ENCODE assay signal across 8 mouse cellular contexts in genomic region chr13:112529893-112530292, GRCm38 (mm10).
DNase-seq lines count a peak whose midpoint lies in the region; ATAC-seq and TF ChIP-seq lines count a peak whose summit lies in the region.

No protein-coding gene starts in this region.

- no peak overlapping the region for H3K4me3 ChIP-seq in G1E (ENCODE audit: low read depth, low read length)
- no peak overlapping the region for H3K4me3 ChIP-seq in forebrain, embryonic 12.5 days (replicated peaks)

- H3K27me3 ChIP-seq in G1E (ENCODE audit: insufficient read depth, low read length), result peaks cover 17% of the 10 kb centered on the region
- H3K27me3 ChIP-seq in forebrain, embryonic 12.5 days, result no peaks in the 10 kb centered on the region

- H3K36me3 ChIP-seq in G1E (replicated peaks), result no peaks in the 10 kb centered on the region
- H3K36me3 ChIP-seq in forebrain, embryonic 12.5 days (replicated peaks), result no peaks in the 10 kb centered on the region

- peak; percentile 22; the same call in 1 of the 2 replicates for TF ChIP-seq CTCF in G1E (IDR thresholded peaks at IDR 0.05; ENCODE audit: low read depth, low read length)

- peak; percentile 28 for DNase-seq in G1E (ENCODE audit: low spot score)
- DNase-seq in c-Kit-positive CD71-positive TER-119-negative erythroid progenitor cells, embryonic 14.5 days (ENCODE audit: low read depth), result peak; percentile 46
- peak; percentile 71 to 82 for DNase-seq in heart, postnatal 36 days
- DNase-seq in layer of hippocampus, adult 9-10 months (ENCODE audit: low spot score), result peak; percentile 56
- DNase-seq in lung, postnatal 14 days, result peak; percentile 85
- DNase-seq in retina, postnatal 1 day, result peak; percentile 75
- peak; percentile 62 to 70 for DNase-seq in urinary bladder, adult 18-20 months (ENCODE audit: low spot score in 2 of 2)

- H3K4me2 ChIP-seq in forebrain, embryonic 12.5 days, result no peak overlapping the region

- H3K9me3 ChIP-seq in G1E (replicated peaks), result 0 out of 2 replicates have a peak, but pooled peaks cover 4% of the 10 kb centered on the region
- 0 out of 2 replicates have a peak, but pooled peaks cover 3% of the 10 kb centered on the region for H3K9me3 ChIP-seq in forebrain, embryonic 12.5 days

- no peak overlapping the region for H3K27ac ChIP-seq in forebrain, embryonic 12.5 days

- 39% methylated on average over 3 of the region's 3 CpGs for WGBS in forebrain, embryonic 12.5 days

- intact Hi-C loops in heart, postnatal 36 days (cut with DNase I), result loop anchor here (1.0 kb wide), 2 partner anchors 222 to 258 kb away; no protein-coding TSS in a partner anchor

- no peak overlapping the region for H3K9ac ChIP-seq in forebrain, embryonic 12.5 days

- ATAC-seq in G1E (ENCODE audit: extremely low read depth, insufficient number of reproducible peaks, low FRiP score, poor library complexity, severe bottlenecking), result peak; percentile 54
- ATAC-seq in forebrain, embryonic 12.5 days (ENCODE audit: low FRiP score), result peak; percentile 65; the same call in 1 of the 2 replicates

- no peaks in the 10 kb centered on the region; the same call in 1 of the 2 replicates for H3K4me1 ChIP-seq in G1E (ENCODE audit: insufficient read depth, low read depth, low read length)
- no peaks in the 10 kb centered on the region for H3K4me1 ChIP-seq in forebrain, embryonic 12.5 days

Comparison
In these comparisons a context has a peak if more than half of its experiments do, and no peak if none do; other contexts are left out.
1. DNase-seq: peak in every context shown above with its lines; median percentile 85 in lung, postnatal 14 days; 76 in heart, postnatal 36 days; 75 in retina, postnatal 1 day; 66 in urinary bladder, adult 18-20 months; 56 in layer of hippocampus, adult 9-10 months; 46 in c-Kit-positive CD71-positive TER-119-negative erythroid progenitor cells, embryonic 14.5 days; 28 in G1E.